Mouse (Mus musculus): ENCODE data around the gene Pde11a. TPM values are rescaled to one million over a fixed set of nuclear protein-coding genes. Genes with fewer than 3 reads are reported as not detected.

The Pde11a gene
- polyA plus RNA-seq, 1 experiment from 2014 or later, result 0.40 TPM

GRCm38 (mm10) chr2:76126651-76127050 lies 211.9 kb downstream of the Pde11a start:
- no peak for DNase-seq (ENCODE audit: low spot score)
- Histone ChIP-seq H3K4me1 (replicated peaks; ENCODE audit: control insufficient read depth, insufficient read depth, low read length) (no peaks in the 10 kb centered on the region), H3K9me3 (ENCODE audit: control insufficient read depth, low read length) (no peaks in the 10 kb centered on the region), H3K27me3 (replicated peaks; ENCODE audit: control insufficient read depth, insufficient read depth, low read length) (no peaks in the 10 kb centered on the region), H3K27ac (ENCODE audit: low read depth, low read length) (no peak overlapping the region), H3K36me3 (ENCODE audit: control insufficient read depth, insufficient read depth, low read length) (no peaks in the 10 kb centered on the region), H3K9ac (ENCODE audit: low read depth, low read length) (no peak overlapping the region), H3K4me2 (no peak overlapping the region), H3K4me3 (ENCODE audit: low read depth, low read length) (no peak overlapping the region)
- ATAC-seq (replicated peaks; ENCODE audit: low FRiP score), result no peak
- WGBS, result 84% methylated on average over 6 of the region's 6 CpGs

DNA sequence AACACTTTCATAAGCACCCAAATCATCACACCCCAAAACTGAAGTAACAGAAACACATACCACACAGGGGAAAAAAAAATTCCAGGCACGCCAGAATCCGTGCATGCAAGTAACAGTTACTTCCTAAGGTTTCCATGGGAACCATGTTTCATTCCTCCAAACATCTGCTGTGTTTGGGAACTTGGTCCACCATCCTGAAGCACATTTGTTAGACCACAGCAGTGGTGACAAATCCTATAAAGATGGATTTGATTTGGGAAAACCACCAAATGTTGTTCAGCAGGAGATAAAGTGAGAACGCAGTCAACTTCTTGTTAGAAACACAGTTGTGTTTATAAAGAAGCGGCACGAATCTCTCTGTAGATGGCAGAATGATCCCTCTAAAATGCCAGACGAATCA lies 213.8 kb downstream of the Pde11a start:
- Histone ChIP-seq H3K9ac (ENCODE audit: low read depth, low read length) (no peak overlapping the region), H3K4me3 (ENCODE audit: low read depth, low read length) (no peak overlapping the region), H3K9me3 (ENCODE audit: control insufficient read depth, low read length) (no peaks in the 10 kb centered on the region), H3K4me1 (replicated peaks; ENCODE audit: control insufficient read depth, insufficient read depth, low read length) (no peaks in the 10 kb centered on the region), H3K4me2 (no peak overlapping the region), H3K27me3 (replicated peaks; ENCODE audit: control insufficient read depth, insufficient read depth, low read length) (no peaks in the 10 kb centered on the region), H3K36me3 (ENCODE audit: control insufficient read depth, insufficient read depth, low read length) (no peaks in the 10 kb centered on the region), H3K27ac (ENCODE audit: low read depth, low read length) (no peak overlapping the region)
- DNase-seq (ENCODE audit: low spot score) (no peak), ATAC-seq (replicated peaks; ENCODE audit: low FRiP score) (no peak)
- WGBS, result 78% methylated on average over 6 of the region's 6 CpGs

DNA sequence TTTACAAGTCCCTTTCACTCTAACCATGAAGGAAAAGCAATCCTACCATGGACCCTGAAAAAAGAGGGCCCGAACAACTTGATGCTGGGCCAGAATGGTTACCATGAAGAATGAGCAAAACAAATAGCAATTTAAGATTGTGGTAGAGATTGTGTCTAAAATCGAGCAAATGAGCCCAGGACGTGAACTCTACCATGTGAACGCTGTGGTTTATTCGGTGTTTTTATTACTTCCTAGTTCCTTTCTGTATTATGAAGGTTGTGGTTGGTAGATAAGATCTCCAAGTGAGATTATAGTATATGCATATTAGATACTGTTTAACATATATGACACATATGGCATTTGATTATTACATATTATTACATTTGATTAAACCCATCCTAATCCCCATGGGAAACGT lies 216.4 kb downstream of the Pde11a start:
- H3K36me3 ChIP-seq (ENCODE audit: control insufficient read depth, insufficient read depth, low read length), result no peaks in the 10 kb centered on the region
- DNase-seq (ENCODE audit: low spot score) (no peak), ATAC-seq (replicated peaks; ENCODE audit: low FRiP score) (no peak)
- H3K4me2 ChIP-seq, result no peak overlapping the region
- no peaks in the 10 kb centered on the region for H3K4me1 ChIP-seq (replicated peaks; ENCODE audit: control insufficient read depth, insufficient read depth, low read length)
- no peaks in the 10 kb centered on the region for H3K27me3 ChIP-seq (replicated peaks; ENCODE audit: control insufficient read depth, insufficient read depth, low read length)
- H3K27ac ChIP-seq (ENCODE audit: low read depth, low read length), result no peak overlapping the region
- no peaks in the 10 kb centered on the region for H3K9me3 ChIP-seq (ENCODE audit: control insufficient read depth, low read length)
- 81% methylated on average over 6 of the region's 6 CpGs for WGBS
- H3K4me3 ChIP-seq (ENCODE audit: low read depth, low read length), result no peak overlapping the region
- no peak overlapping the region for H3K9ac ChIP-seq (ENCODE audit: low read depth, low read length)

DNA sequence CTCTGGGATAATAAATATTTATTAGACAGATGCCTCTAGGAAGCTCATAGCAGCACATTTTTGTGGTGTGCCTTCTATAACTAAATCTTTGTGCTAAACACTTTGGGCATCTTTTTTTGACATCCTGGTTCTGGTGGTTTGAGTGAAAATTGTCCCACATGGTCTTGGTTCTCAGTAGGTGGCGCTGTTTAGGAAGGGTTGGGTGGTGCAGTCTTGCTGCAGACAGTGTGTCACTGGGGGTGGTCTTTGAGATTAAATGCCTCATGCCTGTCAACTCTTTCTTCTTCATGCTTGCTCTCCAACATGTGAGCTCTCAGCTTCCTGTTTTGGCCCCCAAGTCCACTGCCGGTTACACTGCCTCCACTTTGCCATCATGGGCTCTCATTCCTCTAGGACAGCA lies 218.7 kb downstream of the Pde11a start:
- no peaks in the 10 kb centered on the region for H3K27me3 ChIP-seq (replicated peaks; ENCODE audit: control insufficient read depth, insufficient read depth, low read length)
- no peak overlapping the region for H3K4me3 ChIP-seq (ENCODE audit: low read depth, low read length)
- no peak overlapping the region for H3K4me2 ChIP-seq
- no peaks in the 10 kb centered on the region for H3K9me3 ChIP-seq (ENCODE audit: control insufficient read depth, low read length)
- H3K36me3 ChIP-seq (ENCODE audit: control insufficient read depth, insufficient read depth, low read length), result no peaks in the 10 kb centered on the region
- no peak for ATAC-seq (replicated peaks; ENCODE audit: low FRiP score)
- H3K27ac ChIP-seq (ENCODE audit: low read depth, low read length), result no peak overlapping the region
- WGBS, result 63% methylated on average over 2 of the region's 2 CpGs
- no peaks in the 10 kb centered on the region for H3K4me1 ChIP-seq (replicated peaks; ENCODE audit: control insufficient read depth, insufficient read depth, low read length)
- no peak overlapping the region for H3K9ac ChIP-seq (ENCODE audit: low read depth, low read length)
- DNase-seq (ENCODE audit: low spot score), result no peak

DNA sequence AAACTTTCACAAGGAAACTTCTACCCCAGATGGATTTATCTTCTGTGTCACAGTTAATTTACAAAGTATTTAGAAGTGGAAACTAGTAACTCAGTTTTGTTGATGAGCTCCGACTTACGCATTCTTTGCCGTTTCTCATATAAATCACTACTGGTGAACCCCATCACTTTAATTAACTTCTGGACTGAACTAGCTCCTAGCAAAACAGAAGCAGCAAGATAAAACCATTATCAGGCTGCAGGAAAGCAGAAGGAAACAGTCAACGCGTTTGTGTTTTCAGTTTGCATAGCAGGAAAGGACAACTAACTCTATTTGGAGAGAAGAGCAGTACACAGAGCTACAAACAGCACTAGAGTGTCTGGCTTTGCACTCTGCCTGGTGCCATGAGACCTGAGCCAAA lies 220.1 kb downstream of the Pde11a start:
- 50% methylated on average over 5 of the region's 5 CpGs for WGBS
- no peak for ATAC-seq (replicated peaks; ENCODE audit: low FRiP score)
- H3K27ac ChIP-seq (ENCODE audit: low read depth, low read length), result no peak overlapping the region

GRCm38 (mm10) chr2:76117219-76117618 lies 221.4 kb downstream of the Pde11a start:
- no peak for DNase-seq (ENCODE audit: low spot score)

More for the DNA sequence above, 220.1 kb downstream of the Pde11a start:
- H3K4me3 ChIP-seq (ENCODE audit: low read depth, low read length), result no peak overlapping the region
- H3K36me3 ChIP-seq (ENCODE audit: control insufficient read depth, insufficient read depth, low read length), result no peaks in the 10 kb centered on the region
- H3K9ac ChIP-seq (ENCODE audit: low read depth, low read length), result no peak overlapping the region
- no peak overlapping the region for H3K4me2 ChIP-seq
- no peaks in the 10 kb centered on the region for H3K4me1 ChIP-seq (replicated peaks; ENCODE audit: control insufficient read depth, insufficient read depth, low read length)
- H3K9me3 ChIP-seq (ENCODE audit: control insufficient read depth, low read length), result no peaks in the 10 kb centered on the region
- H3K27me3 ChIP-seq (replicated peaks; ENCODE audit: control insufficient read depth, insufficient read depth, low read length), result no peaks in the 10 kb centered on the region
- no peak for DNase-seq (ENCODE audit: low spot score)

DNA sequence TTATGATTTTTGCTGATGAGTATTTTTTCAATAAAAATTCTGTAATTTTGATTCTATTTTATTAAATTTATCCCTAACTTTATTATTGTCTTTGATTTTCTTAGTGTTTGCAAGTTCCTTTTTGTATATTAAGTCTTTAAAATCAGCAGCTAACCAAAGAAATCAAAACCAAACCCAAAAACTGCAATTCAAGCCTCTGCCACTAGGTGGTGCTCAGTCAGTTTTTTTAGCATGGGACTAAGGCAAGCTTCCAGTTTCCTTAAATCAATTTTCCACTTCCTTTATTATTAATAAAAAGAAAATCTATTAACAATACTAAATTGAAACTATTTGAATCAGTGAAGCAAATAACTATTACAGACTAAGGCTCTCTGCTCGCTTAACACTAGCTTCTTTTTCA lies 222.9 kb downstream of the Pde11a start:
- no peak overlapping the region for H3K4me2 ChIP-seq
- H3K4me1 ChIP-seq (replicated peaks; ENCODE audit: control insufficient read depth, insufficient read depth, low read length), result no peaks in the 10 kb centered on the region
- H3K27ac ChIP-seq (ENCODE audit: low read depth, low read length), result no peak overlapping the region
- no peaks in the 10 kb centered on the region for H3K9me3 ChIP-seq (ENCODE audit: control insufficient read depth, low read length)
- no peaks in the 10 kb centered on the region for H3K36me3 ChIP-seq (ENCODE audit: control insufficient read depth, insufficient read depth, low read length)
- ATAC-seq (replicated peaks; ENCODE audit: low FRiP score) (no peak), DNase-seq (ENCODE audit: low spot score) (no peak)
- 37% methylated on average over 1 of the region's 1 CpGs for WGBS
- no peak overlapping the region for H3K4me3 ChIP-seq (ENCODE audit: low read depth, low read length)
- H3K9ac ChIP-seq (ENCODE audit: low read depth, low read length), result no peak overlapping the region
- H3K27me3 ChIP-seq (replicated peaks; ENCODE audit: control insufficient read depth, insufficient read depth, low read length), result no peaks in the 10 kb centered on the region

More at GRCm38 (mm10) chr2:76117219-76117618, 221.4 kb downstream of the Pde11a start:
- Histone ChIP-seq H3K36me3 (ENCODE audit: control insufficient read depth, insufficient read depth, low read length) (no peaks in the 10 kb centered on the region), H3K27ac (ENCODE audit: low read depth, low read length) (no peak overlapping the region), H3K9me3 (ENCODE audit: control insufficient read depth, low read length) (no peaks in the 10 kb centered on the region), H3K27me3 (replicated peaks; ENCODE audit: control insufficient read depth, insufficient read depth, low read length) (no peaks in the 10 kb centered on the region), H3K9ac (ENCODE audit: low read depth, low read length) (no peak overlapping the region), H3K4me3 (ENCODE audit: low read depth, low read length) (no peak overlapping the region), H3K4me2 (no peak overlapping the region), H3K4me1 (replicated peaks; ENCODE audit: control insufficient read depth, insufficient read depth, low read length) (no peaks in the 10 kb centered on the region)
- no peak for ATAC-seq (replicated peaks; ENCODE audit: low FRiP score)
- 80% methylated on average over 1 of the region's 1 CpGs for WGBS

- Histone ChIP-seq H3K4me3 (ENCODE audit: low read depth, low read length) (no peak overlapping the region), H3K4me2 (no peak overlapping the region), H3K4me1 (replicated peaks; ENCODE audit: control insufficient read depth, insufficient read depth, low read length) (peaks cover 2% of the 10 kb centered on the region; the same call in 1 of the 2 replicates), H3K9ac (ENCODE audit: low read depth, low read length) (no peak overlapping the region), H3K27ac (ENCODE audit: low read depth, low read length) (no peak overlapping the region), H3K9me3 (ENCODE audit: control insufficient read depth, low read length) (no peaks in the 10 kb centered on the region), H3K27me3 (replicated peaks; ENCODE audit: control insufficient read depth, insufficient read depth, low read length) (no peaks in the 10 kb centered on the region), H3K36me3 (ENCODE audit: control insufficient read depth, insufficient read depth, low read length) (no peaks in the 10 kb centered on the region)
- ATAC-seq (replicated peaks; ENCODE audit: low FRiP score), result no peak
- WGBS, result 19% methylated on average over 6 of the region's 6 CpGs
- no peak for DNase-seq (ENCODE audit: low spot score)
Observed at GRCm38 (mm10) chr2:76114734-76115133, 223.8 kb downstream of the Pde11a start.

DNA sequence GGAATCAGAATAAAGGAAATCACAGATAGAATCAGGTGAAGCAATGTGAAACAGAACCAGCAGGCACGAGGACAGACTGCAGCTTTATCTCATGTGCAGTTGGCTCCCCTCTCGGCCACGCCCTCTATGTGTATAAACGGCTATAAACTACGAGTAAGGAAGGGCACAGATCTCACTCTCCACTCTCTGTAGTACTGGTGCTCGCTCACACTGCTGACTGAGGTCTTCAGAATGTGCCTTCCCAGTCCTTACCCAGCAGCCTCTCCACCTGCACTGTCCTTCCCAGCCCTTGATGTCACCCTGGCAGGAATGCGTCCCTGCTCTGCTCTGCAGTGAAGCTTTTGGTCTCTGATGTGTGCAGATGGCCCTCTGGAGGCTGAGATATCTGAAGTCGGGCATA lies 228.9 kb downstream of the Pde11a start:
- peak overlapping the region; percentile 47 for H3K4me2 ChIP-seq
- 33% methylated on average over 8 of the region's 8 CpGs for WGBS
- peaks cover 4% of the 10 kb centered on the region; the same call in 1 of the 2 replicates for H3K4me1 ChIP-seq (replicated peaks; ENCODE audit: control insufficient read depth, insufficient read depth, low read length)
- H3K27me3 ChIP-seq (replicated peaks; ENCODE audit: control insufficient read depth, insufficient read depth, low read length), result no peaks in the 10 kb centered on the region
- no peaks in the 10 kb centered on the region for H3K36me3 ChIP-seq (ENCODE audit: control insufficient read depth, insufficient read depth, low read length)
- no peak overlapping the region for H3K9ac ChIP-seq (ENCODE audit: low read depth, low read length)
- ATAC-seq (replicated peaks; ENCODE audit: low FRiP score), result peak; percentile 41; the same call in 1 of the 2 replicates
- no peak overlapping the region for H3K4me3 ChIP-seq (ENCODE audit: low read depth, low read length)
- no peak overlapping the region for H3K27ac ChIP-seq (ENCODE audit: low read depth, low read length)
- DNase-seq (ENCODE audit: low spot score), result peak; percentile 31
- no peaks in the 10 kb centered on the region for H3K9me3 ChIP-seq (ENCODE audit: control insufficient read depth, low read length)
